Mouse (Mus musculus): ENCODE measurements around the gene Togaram1. TPM values are rescaled to one million over a fixed set of nuclear protein-coding genes. Genes with fewer than 3 reads are reported as not detected.

Gene Togaram1
- polyA plus RNA-seq, 1 experiment = 51.4 TPM

- Histone ChIP-seq H3K36me3 (ENCODE audit: control insufficient read depth, insufficient read depth, low read length, poor library complexity, severe bottlenecking) (peaks cover 5% of the 10 kb centered on the region; the same call in 1 of the 2 replicates), H3K27me3 (ENCODE audit: control insufficient read depth, insufficient read depth, low read length, poor library complexity, severe bottlenecking) (no peaks in the 10 kb centered on the region), H3K9me3 (replicated peaks; ENCODE audit: control insufficient read depth, insufficient read depth, low read length, poor library complexity, severe bottlenecking) (no peaks in the 10 kb centered on the region), H3K4me3 (ENCODE audit: low read depth, low read length) (peak overlapping the region; percentile 92), H3K9ac (ENCODE audit: low read depth, poor library complexity, severe bottlenecking) (peak overlapping the region; percentile 78), H3K4me1 (ENCODE audit: control insufficient read depth, insufficient read depth, low read length) (no peaks in the 10 kb centered on the region), H3K27ac (ENCODE audit: insufficient read depth, low read length) (0 out of 2 replicates have a peak overlapping the region, but pooled peaks have one; percentile 2)
- TF ChIP-seq POLR2A (IDR thresholded peaks at IDR 0.05; ENCODE audit: insufficient read depth, low read length) (no peak), EP300 (IDR thresholded peaks at IDR 0.05; ENCODE audit: insufficient read depth, low read depth, low read length) (no peak), CTCF (IDR thresholded peaks at IDR 0.05; ENCODE audit: low read depth, low read length) (no peak)
Measured at GRCm38 (mm10) chr12:64966101-64966631, 562 bp downstream of the Togaram1 start.

- H3K9ac ChIP-seq (ENCODE audit: low read depth, poor library complexity, severe bottlenecking) = peak overlapping the region; percentile 78
- H3K27me3 ChIP-seq (ENCODE audit: control insufficient read depth, insufficient read depth, low read length, poor library complexity, severe bottlenecking) = no peaks in the 10 kb centered on the region
- H3K4me3 ChIP-seq (ENCODE audit: low read depth, low read length) = peak overlapping the region; percentile 92
- no peak overlapping the region for H3K27ac ChIP-seq (ENCODE audit: insufficient read depth, low read length)
- peaks cover 5% of the 10 kb centered on the region; the same call in 1 of the 2 replicates for H3K36me3 ChIP-seq (ENCODE audit: control insufficient read depth, insufficient read depth, low read length, poor library complexity, severe bottlenecking)
- TF ChIP-seq POLR2A (IDR thresholded peaks at IDR 0.05; ENCODE audit: insufficient read depth, low read length) = no peak
- no peak for TF ChIP-seq EP300 (IDR thresholded peaks at IDR 0.05; ENCODE audit: insufficient read depth, low read depth, low read length)
- no peak for TF ChIP-seq CTCF (IDR thresholded peaks at IDR 0.05; ENCODE audit: low read depth, low read length)
- no peaks in the 10 kb centered on the region for H3K9me3 ChIP-seq (replicated peaks; ENCODE audit: control insufficient read depth, insufficient read depth, low read length, poor library complexity, severe bottlenecking)
- peaks cover 1% of the 10 kb centered on the region for H3K4me1 ChIP-seq (ENCODE audit: control insufficient read depth, insufficient read depth, low read length)
Measured at GRCm38 (mm10) chr12:64966652-64967435, 1.2 kb downstream of the Togaram1 start.

- no peak overlapping the region for H3K27ac ChIP-seq (ENCODE audit: insufficient read depth, low read length)
- peak overlapping the region; percentile 67 for H3K4me3 ChIP-seq (ENCODE audit: low read depth, low read length)
Measured at GRCm38 (mm10) chr12:64967470-64967869, 1.9 kb downstream of the Togaram1 start.

GRCm38 (mm10) chr12:64968067-64968466, 2.5 kb downstream of the Togaram1 start:
- Histone ChIP-seq H3K4me1 (ENCODE audit: control insufficient read depth, insufficient read depth, low read length) (peaks cover 1% of the 10 kb centered on the region), H3K36me3 (ENCODE audit: control insufficient read depth, insufficient read depth, low read length, poor library complexity, severe bottlenecking) (peaks cover 5% of the 10 kb centered on the region; the same call in 1 of the 2 replicates), H3K27me3 (ENCODE audit: control insufficient read depth, insufficient read depth, low read length, poor library complexity, severe bottlenecking) (no peaks in the 10 kb centered on the region), H3K9me3 (replicated peaks; ENCODE audit: control insufficient read depth, insufficient read depth, low read length, poor library complexity, severe bottlenecking) (no peaks in the 10 kb centered on the region), H3K27ac (ENCODE audit: insufficient read depth, low read length) (no peak overlapping the region), H3K4me3 (ENCODE audit: low read depth, low read length) (peak overlapping the region; percentile 34; the same call in 1 of the 2 replicates), H3K9ac (ENCODE audit: low read depth, poor library complexity, severe bottlenecking) (peak overlapping the region; percentile 0; the same call in 1 of the 2 replicates)
- TF ChIP-seq EP300 (IDR thresholded peaks at IDR 0.05; ENCODE audit: insufficient read depth, low read depth, low read length) = no peak
- no peak for TF ChIP-seq POLR2A (IDR thresholded peaks at IDR 0.05; ENCODE audit: insufficient read depth, low read length)
- TF ChIP-seq CTCF (IDR thresholded peaks at IDR 0.05; ENCODE audit: low read depth, low read length) = no peak

More at GRCm38 (mm10) chr12:64967470-64967869, 1.9 kb downstream of the Togaram1 start:
- peaks cover 1% of the 10 kb centered on the region for H3K4me1 ChIP-seq (ENCODE audit: control insufficient read depth, insufficient read depth, low read length)
- H3K27me3 ChIP-seq (ENCODE audit: control insufficient read depth, insufficient read depth, low read length, poor library complexity, severe bottlenecking) = no peaks in the 10 kb centered on the region
- peaks cover 5% of the 10 kb centered on the region; the same call in 1 of the 2 replicates for H3K36me3 ChIP-seq (ENCODE audit: control insufficient read depth, insufficient read depth, low read length, poor library complexity, severe bottlenecking)
- no peak for TF ChIP-seq POLR2A (IDR thresholded peaks at IDR 0.05; ENCODE audit: insufficient read depth, low read length)
- no peak for TF ChIP-seq EP300 (IDR thresholded peaks at IDR 0.05; ENCODE audit: insufficient read depth, low read depth, low read length)
- TF ChIP-seq CTCF (IDR thresholded peaks at IDR 0.05; ENCODE audit: low read depth, low read length) = no peak
- peak overlapping the region; percentile 78 for H3K9ac ChIP-seq (ENCODE audit: low read depth, poor library complexity, severe bottlenecking)
- H3K9me3 ChIP-seq (replicated peaks; ENCODE audit: control insufficient read depth, insufficient read depth, low read length, poor library complexity, severe bottlenecking) = no peaks in the 10 kb centered on the region

- H3K9me3 ChIP-seq (replicated peaks; ENCODE audit: control insufficient read depth, insufficient read depth, low read length, poor library complexity, severe bottlenecking) = no peaks in the 10 kb centered on the region
- H3K4me3 ChIP-seq (ENCODE audit: low read depth, low read length) = no peak overlapping the region
- peaks cover 1% of the 10 kb centered on the region for H3K4me1 ChIP-seq (ENCODE audit: control insufficient read depth, insufficient read depth, low read length)
- H3K9ac ChIP-seq (ENCODE audit: low read depth, poor library complexity, severe bottlenecking) = no peak overlapping the region
- H3K36me3 ChIP-seq (ENCODE audit: control insufficient read depth, insufficient read depth, low read length, poor library complexity, severe bottlenecking) = peaks cover 5% of the 10 kb centered on the region; the same call in 1 of the 2 replicates
- H3K27ac ChIP-seq (ENCODE audit: insufficient read depth, low read length) = no peak overlapping the region
- TF ChIP-seq POLR2A (IDR thresholded peaks at IDR 0.05; ENCODE audit: insufficient read depth, low read length) (no peak), CTCF (IDR thresholded peaks at IDR 0.05; ENCODE audit: low read depth, low read length) (no peak), EP300 (IDR thresholded peaks at IDR 0.05; ENCODE audit: insufficient read depth, low read depth, low read length) (no peak)
- no peaks in the 10 kb centered on the region for H3K27me3 ChIP-seq (ENCODE audit: control insufficient read depth, insufficient read depth, low read length, poor library complexity, severe bottlenecking)
Measured at GRCm38 (mm10) chr12:64971399-64971798, 5.8 kb downstream of the Togaram1 start.

All from ES-Bruce4 (cell line).